In genomic region chr1:38720287-38720686, GRCm38 (mm10) we compare ENCODE assay signal across 8 mouse cellular contexts. TPM values are rescaled to one million over a fixed set of nuclear protein-coding genes. Genes with fewer than 3 reads are reported as not detected.
DNase-seq lines count a peak whose midpoint lies in the region; ATAC-seq and TF ChIP-seq lines count a peak whose summit lies in the region.

No protein-coding gene starts in this region.

- H3K4me3 ChIP-seq in intestine, postnatal 0 days (ENCODE audit: low read depth, low read length): no peak overlapping the region
- no peak overlapping the region for H3K4me3 ChIP-seq in intestine, embryonic 15.5 days (replicated peaks)
- no peak overlapping the region for H3K4me3 ChIP-seq in G1E (ENCODE audit: low read depth, low read length)
- H3K4me3 ChIP-seq in liver, postnatal 0 days (ENCODE audit: low read depth, low read length): no peak overlapping the region

- no peak overlapping the region for H3K9ac ChIP-seq in intestine, postnatal 0 days (ENCODE audit: low read depth, low read length)
- no peak overlapping the region for H3K9ac ChIP-seq in intestine, embryonic 15.5 days
- H3K9ac ChIP-seq in liver, postnatal 0 days (replicated peaks): no peak overlapping the region

- ATAC-seq in intestine, postnatal 0 days: no peak
- no peak for ATAC-seq in intestine, embryonic 15.5 days
- peak; percentile 39 for ATAC-seq in CD4-positive, CD25-positive, alpha-beta regulatory T cell, adult 4 months
- ATAC-seq in G1E (ENCODE audit: extremely low read depth, insufficient number of reproducible peaks, low FRiP score, poor library complexity, severe bottlenecking): no peak
- ATAC-seq in liver, postnatal 0 days: no peak

- TF ChIP-seq EP300 in liver, postnatal 0 days (IDR thresholded peaks at IDR 0.05; ENCODE audit: low read depth): no peak

- no peak overlapping the region for H3K4me2 ChIP-seq in intestine, postnatal 0 days (replicated peaks; ENCODE audit: low read depth)
- no peak overlapping the region for H3K4me2 ChIP-seq in intestine, embryonic 15.5 days (replicated peaks)
- no peak overlapping the region for H3K4me2 ChIP-seq in liver, postnatal 0 days (ENCODE audit: low read depth, low read length)

- no peaks in the 10 kb centered on the region for H3K4me1 ChIP-seq in intestine, postnatal 0 days (replicated peaks; ENCODE audit: control insufficient read depth, insufficient read depth, low read length)
- H3K4me1 ChIP-seq in intestine, embryonic 15.5 days (replicated peaks): no peaks in the 10 kb centered on the region; the same call in 1 of the 2 replicates
- peaks cover 16% of the 10 kb centered on the region for H3K4me1 ChIP-seq in G1E (ENCODE audit: insufficient read depth, low read depth, low read length)
- H3K4me1 ChIP-seq in liver, postnatal 0 days (ENCODE audit: insufficient read depth): no peaks in the 10 kb centered on the region

- no peaks in the 10 kb centered on the region for H3K27me3 ChIP-seq in intestine, postnatal 0 days (replicated peaks; ENCODE audit: control insufficient read depth, insufficient read depth, low read length)
- H3K27me3 ChIP-seq in intestine, embryonic 15.5 days (replicated peaks): no peaks in the 10 kb centered on the region
- peaks cover 9% of the 10 kb centered on the region for H3K27me3 ChIP-seq in G1E (ENCODE audit: insufficient read depth, low read length)
- no peaks in the 10 kb centered on the region for H3K27me3 ChIP-seq in liver, postnatal 0 days (ENCODE audit: insufficient read depth, low read length)

- H3K36me3 ChIP-seq in intestine, postnatal 0 days (ENCODE audit: control insufficient read depth, insufficient read depth): no peaks in the 10 kb centered on the region
- no peaks in the 10 kb centered on the region for H3K36me3 ChIP-seq in intestine, embryonic 15.5 days
- no peaks in the 10 kb centered on the region for H3K36me3 ChIP-seq in G1E (replicated peaks)
- H3K36me3 ChIP-seq in liver, postnatal 0 days (replicated peaks; ENCODE audit: insufficient read depth, low read length): no peaks in the 10 kb centered on the region

- no peaks in the 10 kb centered on the region for H3K9me3 ChIP-seq in intestine, postnatal 0 days (ENCODE audit: control insufficient read depth)
- no peaks in the 10 kb centered on the region for H3K9me3 ChIP-seq in intestine, embryonic 15.5 days
- no peaks in the 10 kb centered on the region for H3K9me3 ChIP-seq in G1E (replicated peaks)
- H3K9me3 ChIP-seq in liver, postnatal 0 days (ENCODE audit: low read length): no peaks in the 10 kb centered on the region

- no peak for DNase-seq in G1E (ENCODE audit: low spot score)
- DNase-seq in liver, postnatal 0 days: no peak
- DNase-seq in urinary bladder, adult 2 months (ENCODE audit: low spot score): no peak
- no peak for DNase-seq in layer of hippocampus, postnatal 10 days (ENCODE audit: low spot score in 2 of 2)
- DNase-seq in frontal cortex, postnatal 14 days (ENCODE audit: low spot score in 2 of 2): no peak

- 48% methylated on average over 9 of the region's 9 CpGs for WGBS in intestine, postnatal 0 days
- WGBS in intestine, embryonic 15.5 days: 51% methylated on average over 9 of the region's 9 CpGs
- WGBS in liver, postnatal 0 days (ENCODE audit: insufficient replicate concordance): 43% methylated on average over 9 of the region's 9 CpGs

- TF ChIP-seq CTCF in intestine, postnatal 0 days (IDR thresholded peaks at IDR 0.05; ENCODE audit: low read depth): peak; percentile 48
- TF ChIP-seq CTCF in G1E (IDR thresholded peaks at IDR 0.05; ENCODE audit: low read depth, low read length): peak; percentile 32
- TF ChIP-seq CTCF in liver, postnatal 0 days (IDR thresholded peaks at IDR 0.05; ENCODE audit: low read depth): peak; percentile 57

- no peak overlapping the region for H3K27ac ChIP-seq in intestine, postnatal 0 days (ENCODE audit: low read depth, low read length)
- H3K27ac ChIP-seq in intestine, embryonic 15.5 days: no peak overlapping the region
- H3K27ac ChIP-seq in liver, postnatal 0 days (ENCODE audit: low read depth): no peak overlapping the region

RNA-seq across cellular contexts. Expression of gene Aff3, which starts 55.5 kb away (rescaled TPM):
- polyA plus RNA-seq in intestine, postnatal 0 days (2015; fragmentation: Nextera tagmentation; extraction: Ambion mirVana): 2.1 TPM in 2 replicates
- 8.5 and 9.3 TPM in 2 replicates for polyA plus RNA-seq in intestine, embryonic 15.5 days (2015; fragmentation: Nextera tagmentation; extraction: Ambion mirVana)
- 10 to 100 TPM; 11.9 to 15.1 TPM for polyA plus RNA-seq in CD4-positive, CD25-positive, alpha-beta regulatory T cell, adult 4 months (2017; shearing (Covaris generic))
- 3.3 and 6.3 TPM in 2 replicates for total RNA-seq in G1E (2014; fragmentation: Nextera tagmentation)
- total RNA-seq in G1E (2017): 2.3 and 2.5 TPM in 2 replicates
- 6.9 and 8.0 TPM in 2 replicates for polyA plus RNA-seq in G1E (2012)
- polyA plus RNA-seq in liver, postnatal 0 days (2015; fragmentation: Nextera tagmentation; extraction: Ambion mirVana): 0.81 and 1.1 TPM in 2 replicates
- polyA plus RNA-seq in urinary bladder, adult 2 months (2012; rRNA removed): 2.3 and 3.6 TPM in 2 replicates
- total RNA-seq in layer of hippocampus, postnatal 10 days (2021): 100 to 1,000 TPM in 1 of 2 experiments, 10 to 100 TPM in 1; 98.4 to 103 TPM
